Mouse (Mus musculus) bone marrow macrophage, adult 2 months (primary cell): ENCODE data around the gene Tmem208. TPM values are rescaled to one million over a fixed set of nuclear protein-coding genes. Genes with fewer than 3 reads are reported as not detected.
A peak's percentile ranks its signal among the peaks of the same experiment; 100 is the strongest.
"Not testable (repeated sequence)": the region's sequence is repeated elsewhere in the genome, so short reads cannot be mapped to it uniquely, and the experiment has no call there.

Experiments used
- H3K27ac ChIP-seq: 2 replicates; pipeline ENCODE4 v1.5.1; 2012; ENCODE audit warnings: low read depth, low read length; ENCODE audit not compliant: insufficient read depth
- H3K4me1 ChIP-seq: 2 replicates; pipeline ENCODE4 v1.6.1; 2012; ENCODE audit warnings: low read length; ENCODE audit not compliant: control insufficient read depth, insufficient read depth
- H3K4me3 ChIP-seq: 2 replicates; pipeline ENCODE4 v1.5.1; 2012; ENCODE audit warnings: mild to moderate bottlenecking, low read length, moderate library complexity; ENCODE audit not compliant: insufficient read depth
- CTCF ChIP-seq: IDR thresholded peaks from 2 replicates; pipeline ENCODE4 v1.5.1; 2012; ENCODE audit warnings: low read depth, mild to moderate bottlenecking, low read length, moderate library complexity
- POLR2A ChIP-seq: IDR thresholded peaks from 2 replicates; pipeline ENCODE4 v1.6.1; 2012; ENCODE audit warnings: mild to moderate bottlenecking, low read depth, low read length, borderline replicate concordance
- polyA plus RNA-seq: library from polyadenylated mRNA; stranded (reverse); fragments of >200 nt; gene quantifications from 2 replicates; pipeline ENCODE4 v1.2.4, GENCODE M21; 2012; ENCODE audit not compliant: missing spikeins, insufficient read depth, insufficient read length

Tmem208 gene
- polyA plus RNA-seq, 1 experiment = 51.2 TPM

DNA sequence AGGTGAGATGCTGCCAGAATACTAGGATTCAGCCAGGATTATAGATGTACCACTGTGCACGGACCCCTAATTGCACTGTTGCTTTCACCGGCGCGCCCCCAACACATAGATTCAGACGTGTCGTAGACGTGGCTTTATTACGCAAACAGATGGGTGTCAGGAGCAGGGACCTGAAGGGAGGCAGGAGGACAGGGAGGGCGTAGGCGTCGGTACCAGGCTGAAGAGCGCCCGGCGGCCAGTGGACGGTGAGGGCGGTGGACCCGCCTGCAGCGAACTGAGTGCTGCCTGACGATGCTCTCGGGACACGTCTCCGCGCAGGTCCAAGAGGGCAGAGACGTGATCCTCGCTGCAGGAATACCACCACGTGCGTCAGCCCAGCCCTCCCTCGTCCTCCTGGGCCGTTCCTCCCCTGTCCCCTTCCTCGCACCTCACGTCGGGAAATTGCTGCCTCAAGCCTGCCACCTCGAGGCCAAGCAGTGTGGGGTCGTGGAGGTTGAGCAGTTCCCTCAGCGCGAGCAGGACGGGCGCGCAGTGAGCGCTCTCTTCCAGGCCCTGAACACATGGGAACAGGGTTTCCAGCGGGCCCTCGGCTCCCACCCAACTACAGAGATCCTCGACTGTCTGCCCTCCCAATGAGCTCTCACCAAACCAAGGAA, 36.2 kb upstream of the Tmem208 start, which contains the start of gene 4931428F04Rik:
Gene 4931428F04Rik, minus strand, starts transcription at position 60 of the 656 bp plus-strand sequence.
- TF ChIP-seq POLR2A (no peak), CTCF (no peak; the same call in 1 of the 2 replicates)
- H3K4me3 ChIP-seq = peak within 1 kb of the TSS; percentile 70
- peak within 1 kb of the TSS; percentile 53 for H3K27ac ChIP-seq
- peaks cover 10% of the 10 kb centered on the region; the same call in 1 of the 2 replicates for H3K4me1 ChIP-seq

DNA sequence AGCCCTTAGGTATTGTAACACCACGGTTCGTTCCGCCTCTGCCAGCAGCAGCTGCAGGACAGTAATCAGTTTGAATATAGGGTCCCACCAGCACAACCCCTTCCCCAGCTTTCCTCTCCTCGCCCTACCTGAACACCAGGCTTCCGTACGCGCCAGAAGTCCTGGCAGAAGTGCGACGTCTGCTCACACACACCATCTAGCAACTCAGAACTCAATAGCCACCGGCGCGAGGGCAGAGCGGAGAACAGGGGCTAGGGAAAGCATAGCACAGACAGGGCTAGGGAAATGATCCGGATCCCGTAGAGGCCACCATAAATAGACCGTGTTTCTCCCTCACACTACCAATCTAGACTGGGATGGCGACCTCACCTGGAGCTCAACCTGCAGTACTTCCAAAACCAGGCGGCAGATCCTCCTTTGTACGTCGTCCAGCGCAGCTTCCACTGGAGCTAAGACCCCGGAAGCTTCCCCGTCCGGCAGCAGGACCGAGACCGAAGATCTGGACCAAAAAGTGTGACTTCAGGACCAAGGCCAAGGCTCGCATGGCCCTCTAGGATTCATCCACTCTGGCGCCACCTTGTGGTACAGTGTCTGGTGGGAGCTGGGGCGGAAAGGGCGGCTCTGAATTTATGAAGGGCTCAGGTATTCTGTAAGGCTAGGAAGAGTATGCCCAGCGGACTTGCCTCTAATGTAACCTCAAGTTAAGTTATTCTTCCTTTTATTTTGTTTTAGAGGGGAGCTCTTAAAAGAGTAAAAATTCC, 35.4 kb upstream of the Tmem208 start:
- no peak for TF ChIP-seq POLR2A
- peak; percentile 83 for TF ChIP-seq CTCF
- H3K4me1 ChIP-seq = peaks cover 11% of the 10 kb centered on the region
- no peak overlapping the region for H3K27ac ChIP-seq
- no peak overlapping the region for H3K4me3 ChIP-seq

DNA sequence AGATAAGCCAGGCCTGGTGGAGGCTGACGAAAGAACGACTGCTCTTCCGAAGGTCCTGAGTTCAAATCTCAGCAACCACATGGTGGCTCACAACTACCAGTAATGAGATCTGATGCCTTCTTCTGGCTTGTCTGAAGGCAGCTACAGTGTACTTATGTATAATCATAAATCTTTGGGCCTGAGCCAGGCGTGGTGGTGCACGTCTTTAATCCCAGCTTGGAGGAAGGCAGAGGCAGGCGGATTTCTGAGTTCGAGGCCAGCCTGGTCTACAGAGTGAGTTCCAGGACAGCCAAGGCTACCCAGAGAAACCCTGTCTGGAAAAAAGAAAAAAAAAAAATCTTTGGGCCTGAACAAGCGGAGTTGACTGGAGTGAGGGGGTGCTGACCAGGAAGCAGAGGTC, 34.8 kb upstream of the Tmem208 start:
- H3K27ac ChIP-seq, H3K4me3 ChIP-seq: not testable (repeated sequence)
- H3K4me1 ChIP-seq = peaks cover 15% of the 10 kb centered on the region

DNA sequence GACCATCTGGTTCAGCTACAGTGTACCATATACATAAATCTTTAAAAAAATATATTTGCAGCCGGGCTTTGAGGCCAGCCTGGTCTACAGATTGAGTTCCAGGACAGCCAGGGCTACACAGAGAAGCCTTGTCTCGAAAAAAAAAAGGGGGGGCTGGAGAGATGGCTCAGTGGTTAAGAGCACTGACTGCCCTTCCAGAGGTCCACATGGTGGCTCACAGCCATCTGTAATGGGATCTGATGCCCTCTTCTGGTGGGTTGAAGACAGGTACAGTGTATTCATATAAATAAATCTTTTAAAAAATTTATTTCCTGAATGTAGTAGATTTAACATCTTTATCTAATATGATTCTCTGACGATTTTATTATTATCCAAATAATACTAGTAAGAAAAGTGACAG, 34.4 kb upstream of the Tmem208 start:
- not testable (repeated sequence) for H3K27ac ChIP-seq, H3K4me3 ChIP-seq
- H3K4me1 ChIP-seq = peaks cover 18% of the 10 kb centered on the region

DNA sequence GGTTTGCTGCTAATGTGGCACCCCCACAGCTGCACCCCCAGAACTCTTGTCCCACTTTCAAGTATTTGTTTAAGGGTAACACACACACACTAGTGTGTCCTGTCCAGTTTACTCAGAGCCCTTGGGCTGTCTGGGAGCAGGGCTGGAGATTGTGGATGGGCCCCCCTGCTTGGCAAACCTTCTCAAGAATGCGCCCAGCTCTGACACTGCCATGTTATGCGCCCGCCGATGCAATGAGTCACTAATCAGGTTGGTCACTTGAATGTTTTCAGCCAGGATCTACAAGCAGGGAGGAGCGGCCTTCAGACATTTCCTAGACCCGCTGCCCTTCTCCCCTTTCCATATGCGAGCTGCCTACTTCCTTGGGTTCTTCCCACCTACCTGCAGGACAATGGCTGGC, 33.7 kb upstream of the Tmem208 start:
- H3K4me3 ChIP-seq = no peak overlapping the region
- peaks cover 21% of the 10 kb centered on the region for H3K4me1 ChIP-seq
- H3K27ac ChIP-seq = no peak overlapping the region
- no peak for TF ChIP-seq POLR2A
- TF ChIP-seq CTCF = no peak

DNA sequence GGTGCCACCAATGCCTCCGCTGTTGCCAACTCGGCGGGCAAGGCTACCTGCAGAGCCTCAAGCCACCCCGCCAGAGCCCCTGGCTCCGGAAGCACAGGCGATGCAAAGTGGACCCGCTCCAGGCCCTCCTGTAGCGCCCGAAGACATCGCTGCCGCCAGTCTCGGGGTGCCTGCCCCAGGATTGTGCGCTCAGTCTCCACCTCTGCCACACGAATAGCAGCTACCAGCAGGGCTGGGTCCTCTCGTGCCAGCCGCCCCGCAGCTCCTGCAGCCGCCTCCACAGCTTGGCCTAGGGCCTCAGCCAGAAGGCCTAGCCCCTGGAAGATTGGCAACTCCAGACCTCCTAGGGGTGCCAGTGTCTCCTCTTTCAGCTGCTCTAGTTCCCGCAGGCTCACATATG, 32.7 kb upstream of the Tmem208 start:
- TF ChIP-seq POLR2A (no peak), CTCF (no peak)
- Histone ChIP-seq H3K27ac (no peak overlapping the region), H3K4me1 (peaks cover 21% of the 10 kb centered on the region), H3K4me3 (no peak overlapping the region)

DNA sequence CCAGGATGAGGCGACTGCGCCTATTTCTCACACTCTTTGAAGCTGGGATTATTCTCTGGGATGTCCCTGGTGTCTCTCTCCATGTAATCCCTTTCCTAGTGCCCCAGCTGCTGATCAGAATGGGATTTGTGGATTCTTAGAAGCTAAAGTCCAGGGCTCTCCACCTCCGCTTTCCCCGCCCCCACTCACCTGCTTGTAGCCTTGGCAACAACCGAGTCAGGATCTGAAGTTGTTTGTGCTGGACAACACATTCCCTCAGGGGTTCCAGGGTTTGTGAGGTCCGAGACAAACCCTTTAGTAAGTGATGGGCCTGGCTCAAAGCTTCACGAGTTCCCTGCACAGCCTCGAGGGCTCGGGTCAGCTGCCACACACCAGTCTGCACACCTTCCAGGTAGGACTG, 31.4 kb upstream of the Tmem208 start:
- no peak overlapping the region for H3K4me3 ChIP-seq
- TF ChIP-seq POLR2A = no peak
- no peak overlapping the region for H3K27ac ChIP-seq
- H3K4me1 ChIP-seq = peaks cover 21% of the 10 kb centered on the region

DNA sequence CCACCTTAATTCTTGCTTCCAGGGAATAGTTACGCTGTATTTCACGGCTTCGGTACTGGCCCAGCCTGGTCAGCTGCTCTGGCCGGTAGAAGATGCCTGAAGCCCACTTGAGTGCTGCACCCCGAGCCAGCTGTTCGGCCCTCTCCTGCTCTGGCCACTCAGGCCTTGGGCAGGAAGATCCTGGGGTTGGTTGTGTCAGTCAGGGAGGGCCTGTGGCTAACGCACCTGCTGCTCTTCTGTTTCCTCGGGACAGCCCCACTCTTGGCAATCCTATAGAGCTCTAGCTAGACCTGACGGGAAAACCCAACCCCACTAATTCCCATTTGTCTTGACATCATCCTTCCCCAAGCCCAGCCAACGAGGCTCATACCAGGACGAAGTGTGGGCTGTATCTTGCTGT, 30.9 kb upstream of the Tmem208 start:
- no peak overlapping the region for H3K27ac ChIP-seq
- no peak overlapping the region for H3K4me3 ChIP-seq
- TF ChIP-seq POLR2A = no peak
- no peak for TF ChIP-seq CTCF
- H3K4me1 ChIP-seq = peaks cover 19% of the 10 kb centered on the region

DNA sequence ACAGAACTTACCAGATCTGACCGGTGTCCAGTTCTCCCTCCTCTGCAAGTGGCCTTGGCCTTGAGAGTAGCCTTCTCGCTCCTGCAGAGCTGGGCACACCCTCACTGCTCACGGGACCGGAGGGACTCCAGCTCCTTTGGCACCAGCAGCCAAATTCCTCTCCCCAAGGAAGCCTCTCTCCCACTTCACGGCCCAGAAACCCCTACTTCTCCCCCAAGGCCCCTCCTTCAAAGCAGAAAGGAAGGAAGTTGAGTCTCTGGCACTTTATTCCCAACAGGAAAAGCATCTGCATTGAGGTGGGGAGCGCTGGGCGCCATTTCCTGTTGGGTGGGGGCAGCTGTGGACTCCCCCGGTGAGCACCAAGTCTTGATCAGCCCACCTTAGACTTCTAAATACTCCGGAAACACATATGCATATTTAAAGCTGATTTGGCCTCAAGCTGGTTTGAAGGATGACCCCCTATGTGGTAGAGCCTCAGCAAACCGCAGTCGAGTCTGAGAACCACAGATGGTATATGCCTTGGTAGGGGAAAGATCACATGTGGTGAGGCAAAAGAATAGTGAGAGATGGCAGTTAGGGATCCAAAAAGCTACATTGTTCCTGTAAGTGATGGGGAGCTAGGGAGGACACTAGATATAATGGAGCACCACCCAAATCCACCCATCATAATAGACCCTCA, 30.1 kb upstream of the Tmem208 start, which contains the start of gene Exoc3l:
Gene Exoc3l, minus strand, starts transcription at position 207 of the 679 bp plus-strand sequence.
- no peak within 1 kb of the TSS for H3K27ac ChIP-seq
- no peak for TF ChIP-seq POLR2A
- TF ChIP-seq CTCF = no peak
- H3K4me1 ChIP-seq = peaks cover 18% of the 10 kb centered on the region
- no peak within 1 kb of the TSS for H3K4me3 ChIP-seq

DNA sequence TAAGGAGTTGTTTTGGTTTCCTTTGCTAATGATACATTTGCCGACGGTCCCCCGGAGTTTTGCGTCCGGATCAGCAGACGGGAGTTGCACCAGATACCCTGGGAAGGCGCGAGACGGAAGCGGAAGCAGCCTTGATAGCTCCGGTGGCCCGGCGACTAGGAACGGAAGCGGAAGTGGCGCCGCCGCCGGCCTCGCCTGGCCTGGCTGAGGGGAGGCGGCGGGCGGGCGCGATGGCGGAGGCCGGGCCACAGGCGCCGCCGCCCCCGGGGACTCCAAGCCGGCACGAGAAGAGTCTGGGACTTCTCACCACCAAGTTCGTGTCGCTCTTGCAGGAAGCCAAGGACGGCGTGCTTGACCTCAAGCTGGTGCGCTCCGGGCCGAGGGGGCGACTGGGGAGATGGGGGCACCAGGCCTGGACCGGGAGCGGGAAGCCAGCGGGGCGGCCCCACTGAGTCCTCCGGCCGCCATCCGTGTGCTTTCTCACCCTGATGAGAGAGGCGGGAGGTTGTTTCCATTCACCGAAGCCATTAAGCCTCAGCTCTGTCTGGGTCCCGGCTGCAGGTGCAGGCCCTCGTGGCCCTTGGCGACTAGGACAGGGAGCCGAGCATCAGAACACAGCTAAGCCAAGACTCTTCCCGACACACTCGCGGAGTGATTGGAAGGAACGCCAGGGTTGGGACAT, 28.5 kb upstream of the Tmem208 start, which contains the start of gene E2f4:
Gene E2f4, plus strand, starts transcription at position 153 of the 682 bp plus-strand sequence.
- no peak for TF ChIP-seq CTCF
- TF ChIP-seq POLR2A = no peak
- Histone ChIP-seq H3K4me3 (peak within 1 kb of the TSS; percentile 92), H3K27ac (peak within 1 kb of the TSS; percentile 44), H3K4me1 (peaks cover 32% of the 10 kb centered on the region)
